Mouse (Mus musculus): ENCODE measurements around the gene Zc3h7a. TPM values are rescaled to one million over a fixed set of nuclear protein-coding genes. Genes with fewer than 3 reads are reported as not detected.
"Not testable (repeated sequence)": the region's sequence is repeated elsewhere in the genome, so short reads cannot be mapped to it uniquely, and the experiment has no call there.

Gene Zc3h7a
- total RNA-seq, 2 experiments from 2014 or later, result 54.2 to 68.5 TPM

DNA sequence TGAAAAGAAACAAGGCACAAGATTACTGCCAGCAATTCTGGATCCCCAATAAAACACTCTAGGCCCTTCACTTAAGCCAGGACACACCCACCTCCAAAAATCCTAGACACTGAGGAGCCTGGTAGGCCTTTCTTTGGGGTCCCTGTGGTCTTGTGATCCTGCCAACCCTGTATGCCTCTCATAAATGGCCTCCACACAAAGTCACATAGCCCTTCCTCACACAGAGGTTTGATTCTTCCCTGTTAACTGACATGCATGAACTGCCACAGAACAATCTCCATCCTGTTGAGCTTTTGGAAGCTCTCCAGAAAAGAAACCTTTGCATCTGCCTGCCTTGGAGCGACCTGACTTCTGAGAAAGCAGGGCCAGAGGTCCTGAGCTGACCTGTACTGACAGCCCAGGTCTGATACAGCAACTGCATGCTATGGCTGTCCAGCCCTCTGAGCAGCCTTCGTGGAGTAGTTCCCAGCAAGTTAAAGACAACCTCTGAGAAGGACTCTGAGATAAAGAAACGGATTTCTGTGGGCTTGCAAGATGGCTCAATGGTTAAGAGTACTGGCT lies 11.4 kb downstream of the Zc3h7a start:
- intact Hi-C loops (cut with DNase I), result no loop called here
- no peak for DNase-seq (ENCODE audit: low spot score in 2 of 2)

DNA sequence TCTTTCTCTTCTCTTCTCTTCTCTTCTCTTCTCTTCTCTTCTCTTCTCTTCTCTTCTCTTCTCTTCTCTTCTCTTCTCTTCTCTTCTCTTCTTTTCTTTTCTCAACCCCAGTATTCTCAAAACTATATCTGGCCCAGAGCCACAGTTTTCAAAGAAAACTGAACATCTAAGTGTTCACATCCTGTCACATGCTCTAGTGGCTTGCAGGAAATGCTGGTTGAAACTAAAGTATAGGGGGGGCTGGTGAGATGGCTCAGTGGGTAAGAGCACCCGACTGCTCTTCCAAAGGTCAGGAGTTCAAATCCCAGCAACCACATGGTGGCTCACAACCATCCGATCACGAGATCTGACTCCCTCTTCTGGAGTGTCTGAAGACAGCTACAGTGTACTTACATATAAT lies 18.5 kb downstream of the Zc3h7a start:
- intact Hi-C loops (cut with DNase I); DNase-seq (ENCODE audit: low spot score in 2 of 2): not testable (repeated sequence)

DNA sequence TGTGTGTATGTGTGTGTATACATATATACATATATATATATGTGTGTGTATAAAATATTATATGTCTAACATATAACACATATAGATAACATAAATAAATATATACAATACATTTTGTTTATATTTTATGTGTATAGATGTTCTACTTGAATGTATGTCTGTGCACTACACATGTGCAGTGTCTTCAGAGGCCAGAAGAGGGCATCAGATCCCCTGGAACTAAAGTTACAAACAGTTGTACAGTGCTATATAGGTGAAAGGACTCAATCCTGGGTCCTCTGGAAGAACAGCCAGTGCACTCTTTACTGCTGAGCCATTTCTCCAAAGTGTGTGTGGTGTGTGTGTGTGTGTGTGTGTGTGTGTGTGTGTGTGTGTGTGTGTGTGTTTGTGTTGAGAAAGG lies 21.7 kb downstream of the Zc3h7a start:
- intact Hi-C loops (cut with DNase I), result no loop called here
- DNase-seq (ENCODE audit: low spot score in 2 of 2), result no peak

DNA sequence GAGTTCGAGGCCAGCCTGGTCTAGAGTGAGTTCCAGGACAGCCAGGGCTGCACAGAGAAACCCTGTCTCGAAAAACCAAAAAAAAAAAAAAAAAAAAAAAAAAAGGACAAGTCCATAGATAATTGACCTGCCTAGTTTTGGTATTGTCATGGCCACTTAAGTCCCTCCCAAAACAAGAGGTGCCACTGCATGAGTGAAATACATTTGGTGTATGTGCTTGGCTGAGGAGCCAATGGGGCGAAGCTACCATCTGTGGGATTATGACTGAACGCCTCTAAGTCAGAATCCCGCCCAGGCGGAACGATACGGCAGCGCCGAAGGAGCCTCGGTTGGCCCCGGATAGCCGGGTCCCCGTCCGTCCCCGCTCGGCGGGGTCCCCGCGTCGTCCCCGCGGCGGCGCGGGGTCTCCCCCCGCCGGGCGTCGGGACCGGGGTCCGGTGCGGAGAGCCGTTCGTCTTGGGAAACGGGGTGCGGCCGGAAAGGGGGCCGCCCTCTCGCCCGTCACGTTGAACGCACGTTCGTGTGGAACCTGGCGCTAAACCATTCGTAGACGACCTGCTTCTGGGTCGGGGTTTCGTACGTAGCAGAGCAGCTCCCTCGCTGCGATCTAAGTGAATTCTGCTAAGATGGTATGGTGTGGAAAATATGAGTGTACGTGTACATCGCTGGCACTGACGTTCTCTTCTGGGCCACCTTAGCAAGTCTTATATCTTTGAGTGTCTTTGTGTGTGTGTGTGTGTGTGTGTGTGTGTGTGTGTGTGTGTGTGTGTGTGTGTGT lies 32.3 kb downstream of the Zc3h7a start:
- peak; percentile 100 for DNase-seq (ENCODE audit: low spot score in 2 of 2)
- intact Hi-C loops (cut with DNase I), result loop anchor here (10.0 kb wide), 1 partner anchor 51 kb away; no protein-coding TSS in a partner anchor

DNA sequence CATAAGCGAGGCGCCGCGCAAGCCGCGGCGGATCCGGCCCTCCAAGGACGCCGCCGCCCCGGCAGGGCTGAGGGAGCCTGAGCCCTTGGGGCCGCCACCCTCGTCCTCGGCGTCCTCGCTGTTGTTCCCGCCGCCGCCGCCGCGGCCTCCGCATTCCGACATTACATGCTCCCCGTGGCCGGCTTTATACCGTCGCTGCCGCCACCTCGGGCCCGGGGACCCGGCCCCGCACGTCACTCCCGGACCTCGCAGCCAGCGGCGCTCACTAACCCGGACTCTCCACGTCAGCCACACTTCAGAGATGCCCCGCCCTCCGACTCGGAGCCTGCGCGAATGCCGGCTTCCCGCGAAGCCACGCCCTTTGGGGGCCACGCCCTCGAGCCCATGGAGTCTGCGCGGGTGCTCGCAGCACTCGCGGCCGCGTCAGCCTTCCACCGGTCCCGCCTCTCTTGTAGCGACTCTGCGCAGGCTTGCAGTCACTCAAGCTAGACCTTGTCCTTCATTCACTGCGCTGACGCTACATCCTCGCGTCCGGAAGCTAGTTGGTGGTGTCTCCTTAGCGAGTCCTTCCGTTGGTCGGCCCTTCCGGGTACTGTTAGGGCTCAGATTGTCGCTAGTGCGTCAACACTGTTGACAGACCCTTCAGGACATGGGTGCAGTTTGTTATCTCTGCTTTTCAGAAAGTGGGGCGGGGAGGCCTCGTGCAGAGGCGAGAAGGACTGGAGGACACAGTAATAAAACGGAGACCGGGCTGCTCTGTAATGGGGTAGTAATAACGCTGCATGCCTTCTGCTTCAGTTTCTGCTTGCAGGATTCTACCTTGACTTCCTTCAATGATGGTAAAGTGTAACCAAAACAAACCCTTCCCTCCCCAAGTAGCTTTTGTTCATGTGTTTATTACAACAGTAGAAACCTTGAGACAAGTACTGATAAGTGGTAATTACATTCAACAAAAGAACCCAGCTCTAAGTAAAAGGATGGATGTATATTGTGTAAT lies 41.5 kb downstream of the Zc3h7a start, which contains the start of gene Txndc11:
Gene Txndc11, minus strand, starts transcription at position 303 of the 997 bp plus-strand sequence.
- peak; percentile 99 for DNase-seq (ENCODE audit: low spot score in 2 of 2)
- intact Hi-C loops (cut with DNase I), result no loop called here

DNA sequence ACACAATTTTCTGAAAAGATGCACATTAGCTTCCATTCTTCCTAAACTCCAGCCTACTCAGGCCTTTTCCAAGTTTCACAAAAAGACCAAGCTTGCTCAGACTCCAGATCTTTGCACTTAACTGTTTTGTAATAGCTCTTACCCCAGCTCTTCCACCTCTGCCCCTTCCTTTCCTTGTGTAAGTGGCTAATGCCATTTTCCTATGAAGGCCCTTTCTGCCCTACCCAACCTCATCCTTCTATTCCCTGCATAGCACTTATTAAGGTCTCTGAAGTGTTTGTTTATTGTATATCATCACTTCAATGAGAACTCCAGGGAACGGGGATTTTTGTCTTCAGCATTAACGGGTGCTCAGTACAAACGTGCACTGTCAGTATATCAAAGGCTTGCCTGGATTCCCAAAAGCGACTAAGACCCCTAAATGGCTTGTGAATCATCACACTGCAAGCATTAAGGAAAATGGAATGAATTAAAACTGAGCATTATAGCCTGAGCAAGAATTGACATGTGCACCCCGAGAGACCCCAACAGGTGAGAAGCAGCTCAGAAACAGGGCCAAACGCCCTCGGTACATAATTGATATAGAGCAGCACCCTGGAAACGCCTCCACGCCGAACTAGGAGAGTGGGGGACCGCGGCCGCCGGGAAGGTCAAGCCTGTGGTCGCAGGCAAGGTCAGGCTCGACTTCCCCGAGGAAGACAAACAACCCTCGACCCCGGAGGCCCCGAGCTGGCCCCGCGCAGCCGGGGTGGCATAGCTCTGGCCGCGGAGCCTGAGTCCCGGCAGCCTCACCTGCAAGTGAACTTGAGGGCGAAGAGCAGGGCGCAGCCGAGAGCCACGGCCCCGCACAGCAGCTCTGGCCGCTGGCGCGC lies 42.5 kb downstream of the Zc3h7a start:
- intact Hi-C loops (cut with DNase I), result no loop called here
- peak; percentile 20 to 38 for DNase-seq (ENCODE audit: low spot score in 2 of 2)

DNA sequence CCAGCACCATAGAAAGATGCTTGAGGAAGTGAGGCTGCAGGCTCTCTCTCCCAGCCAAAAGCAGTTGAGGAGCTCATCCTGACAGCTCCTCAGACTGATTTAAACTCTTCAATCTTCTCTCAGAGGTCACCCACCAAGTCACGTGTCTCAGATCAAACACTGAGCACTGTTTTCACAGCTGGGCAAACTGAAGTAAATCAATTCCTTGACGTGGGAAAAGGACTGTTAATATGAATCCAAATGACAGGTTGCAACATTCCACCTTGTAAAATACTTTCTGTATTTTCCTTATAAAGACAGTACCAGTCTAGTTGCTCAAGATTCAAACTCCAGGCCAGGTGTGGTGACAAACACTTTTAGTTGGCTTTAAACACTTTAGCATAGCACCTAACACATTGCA lies 43.4 kb downstream of the Zc3h7a start:
- DNase-seq (ENCODE audit: low spot score in 2 of 2), result no peak
- intact Hi-C loops (cut with DNase I), result no loop called here

DNA sequence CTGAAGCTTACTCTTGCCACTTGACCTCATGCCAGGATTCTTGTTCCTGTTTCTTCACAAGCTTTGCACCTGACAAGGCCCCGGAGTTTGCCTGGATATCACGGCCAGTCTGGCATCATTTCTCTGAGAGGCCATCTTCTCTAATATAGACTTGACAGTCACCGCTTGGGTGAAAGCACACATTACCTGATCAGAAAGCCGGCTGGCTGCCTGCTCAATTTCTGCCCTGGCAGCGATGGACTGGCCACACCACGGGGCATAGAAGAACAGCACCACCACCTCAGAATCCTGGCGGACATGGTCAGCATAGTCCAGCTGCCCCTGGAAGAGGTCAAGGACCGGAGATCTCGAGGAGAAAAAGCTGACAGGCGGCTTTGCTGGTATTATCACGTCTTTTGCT lies 47.9 kb downstream of the Zc3h7a start:
- no peak for DNase-seq (ENCODE audit: low spot score in 2 of 2)
- intact Hi-C loops (cut with DNase I), result no loop called here

DNA sequence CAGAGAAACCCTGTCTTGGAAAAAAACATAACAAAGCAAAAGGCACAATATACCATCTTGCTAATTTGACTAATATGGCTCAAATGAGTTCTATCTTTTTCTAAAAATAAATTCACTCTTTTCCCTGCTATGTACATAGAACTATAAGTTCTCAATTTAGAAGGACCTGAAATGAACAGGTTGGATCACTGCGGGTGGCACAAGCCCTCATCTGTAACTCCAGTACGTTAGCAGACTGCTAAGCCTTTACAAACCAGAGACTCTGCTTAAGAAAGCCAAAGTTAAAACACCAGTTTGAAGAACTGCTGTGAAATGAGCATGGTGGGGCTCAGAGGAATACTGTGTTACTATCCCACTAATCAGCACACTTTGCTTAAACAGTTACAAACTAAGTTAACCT lies 50.8 kb downstream of the Zc3h7a start:
- intact Hi-C loops (cut with DNase I), result no loop called here
- no peak for DNase-seq (ENCODE audit: low spot score in 2 of 2)

DNA sequence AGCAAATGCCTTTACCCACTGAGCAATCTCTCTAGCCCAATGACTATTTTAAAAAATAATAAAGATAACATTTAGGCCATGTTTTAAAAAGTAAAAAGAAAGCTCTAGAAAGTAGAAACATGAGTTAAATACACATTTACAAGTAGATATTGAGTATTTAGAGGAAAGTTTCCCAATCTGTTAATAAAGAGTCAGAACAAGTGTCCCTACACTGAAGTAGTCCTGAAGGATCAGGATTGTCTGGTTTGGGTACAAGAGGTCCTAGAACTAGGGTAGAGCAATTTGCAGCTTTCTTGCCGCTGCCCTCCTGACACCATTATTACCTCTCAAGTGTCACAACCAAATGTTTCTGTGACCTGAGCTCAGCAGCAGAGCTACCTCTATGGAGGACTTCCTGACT lies 52.1 kb downstream of the Zc3h7a start:
- no peak for DNase-seq (ENCODE audit: low spot score in 2 of 2)
- intact Hi-C loops (cut with DNase I), result no loop called here

DNA sequence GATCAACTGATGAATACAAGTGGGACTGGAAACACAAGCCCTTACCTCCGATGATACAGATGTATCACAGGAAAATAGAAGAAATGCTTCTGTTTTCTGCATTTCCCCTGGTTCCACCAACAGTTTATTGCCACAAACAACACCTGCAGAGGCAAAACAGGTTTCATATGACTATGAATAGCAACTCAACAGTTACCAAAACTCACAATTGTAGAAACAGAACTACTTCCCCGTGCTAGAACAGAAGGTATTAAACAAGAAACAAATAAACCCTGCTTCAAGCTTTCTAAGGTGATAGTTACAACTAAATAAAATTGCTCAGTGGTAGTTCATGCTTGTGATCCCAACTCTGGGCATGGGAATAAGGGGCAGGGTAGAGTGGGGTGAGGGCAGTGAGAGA lies 53.6 kb downstream of the Zc3h7a start:
- DNase-seq (ENCODE audit: low spot score in 2 of 2), result no peak
- intact Hi-C loops (cut with DNase I), result no loop called here

DNA sequence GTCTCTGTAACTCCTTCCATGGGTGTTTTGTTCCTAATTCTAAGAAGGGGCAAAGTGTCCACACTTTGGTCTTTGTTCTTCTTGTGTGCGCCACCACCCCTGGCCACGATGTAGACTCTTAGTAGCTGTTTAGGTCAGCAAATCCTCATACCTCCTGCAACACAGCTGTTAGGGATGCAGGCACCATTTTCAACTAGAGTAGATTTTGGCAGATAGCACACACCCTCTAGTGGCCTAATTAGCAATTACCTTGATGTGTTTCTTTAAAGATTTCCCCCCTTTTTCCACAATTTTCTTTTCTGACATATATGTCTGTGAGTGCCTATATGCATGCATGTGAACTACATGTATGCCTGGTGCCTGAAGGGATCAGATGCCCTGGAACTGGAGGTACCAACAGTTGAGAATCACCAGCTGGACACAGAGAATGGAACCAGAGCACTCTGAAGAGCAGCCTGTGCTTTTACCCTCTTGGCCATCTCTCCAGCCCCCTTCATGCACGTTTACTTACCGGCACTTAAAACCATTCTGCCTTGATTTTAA lies 66.9 kb downstream of the Zc3h7a start:
- DNase-seq (ENCODE audit: low spot score in 2 of 2), result peak in 1 of 2 experiments; percentile 38
- intact Hi-C loops (cut with DNase I), result loop anchor here (1.0 to 5.0 kb wide), 2 partner anchors 73 to 237 kb away; no protein-coding TSS in a partner anchor

DNA sequence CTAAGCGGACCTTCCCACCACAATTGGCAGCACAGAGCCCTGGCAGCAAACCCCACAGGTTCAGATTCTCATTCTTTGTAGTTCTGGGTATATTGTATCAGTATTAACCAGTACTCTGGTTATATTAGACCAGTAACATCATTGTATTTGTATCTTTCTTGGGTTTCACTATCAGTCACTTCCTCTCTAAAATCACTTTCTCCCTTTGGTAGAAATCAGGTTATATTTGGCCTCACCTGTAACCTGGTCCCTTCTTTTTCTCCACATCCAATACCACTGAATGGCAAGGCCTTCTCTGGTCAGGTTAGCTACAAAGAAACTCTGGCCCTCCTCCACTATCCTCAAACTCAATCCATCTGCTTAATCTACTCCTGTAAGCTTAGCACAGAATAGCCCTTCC lies 71.3 kb downstream of the Zc3h7a start:
- intact Hi-C loops (cut with DNase I), result loop anchor here (5.0 kb wide), 1 partner anchor 233 kb away; no protein-coding TSS in a partner anchor

DNA sequence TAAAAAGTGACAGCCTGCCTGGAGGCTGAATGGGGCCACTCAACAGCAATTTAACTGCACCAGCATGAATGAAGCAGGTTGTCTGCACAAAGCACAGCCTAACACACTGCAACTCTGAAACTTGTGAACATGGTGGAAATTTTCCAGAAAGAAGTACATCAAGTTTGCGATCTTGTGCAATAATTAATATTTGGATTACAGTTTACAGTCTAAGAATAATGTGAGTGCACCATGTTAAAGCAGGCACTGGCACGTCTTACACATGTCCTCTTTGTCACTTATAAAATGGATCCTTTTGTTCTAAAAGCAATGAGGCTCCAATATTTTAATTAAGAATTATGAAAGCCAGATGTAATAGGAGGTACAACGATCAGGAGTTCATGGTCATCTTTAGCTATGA lies 78.9 kb downstream of the Zc3h7a start:
- DNase-seq (ENCODE audit: low spot score in 2 of 2), result no peak
- intact Hi-C loops (cut with DNase I), result no loop called here

More for the DNA sequence above, 71.3 kb downstream of the Zc3h7a start:
- DNase-seq (ENCODE audit: low spot score in 2 of 2), result no peak

DNA sequence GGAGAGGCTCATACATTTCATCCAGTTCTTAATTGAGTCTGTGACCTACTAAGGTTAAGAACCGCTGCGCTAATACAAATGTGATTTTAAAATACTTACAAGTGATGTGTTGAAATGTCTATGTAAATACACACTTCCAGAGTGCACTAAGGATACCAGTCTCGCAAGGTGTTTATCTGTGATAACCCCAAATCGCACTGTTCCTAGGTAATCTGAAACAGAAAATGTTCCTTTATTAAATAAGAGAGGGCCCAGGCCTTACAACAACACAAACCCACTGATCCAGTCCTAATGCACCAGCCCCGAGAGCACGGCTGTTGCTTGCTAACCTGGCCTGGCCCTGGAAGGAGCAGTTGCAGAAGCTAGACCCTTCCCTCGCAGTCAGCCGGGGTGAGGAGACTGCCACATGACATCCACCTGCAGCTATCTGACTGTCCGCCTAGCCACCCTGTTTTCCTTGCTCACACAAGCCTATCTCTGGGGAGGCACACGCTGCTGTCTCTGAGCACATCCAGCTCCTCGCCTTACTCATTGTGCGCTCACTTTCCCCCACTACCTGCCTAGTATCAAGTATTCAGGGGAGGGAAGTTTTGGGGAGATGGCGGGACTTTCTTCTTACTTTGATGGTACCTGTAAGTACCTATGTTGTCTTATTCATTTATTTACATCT lies 82.3 kb downstream of the Zc3h7a start:
- intact Hi-C loops (cut with DNase I), result no loop called here
- no peak for DNase-seq (ENCODE audit: low spot score in 2 of 2)

DNA sequence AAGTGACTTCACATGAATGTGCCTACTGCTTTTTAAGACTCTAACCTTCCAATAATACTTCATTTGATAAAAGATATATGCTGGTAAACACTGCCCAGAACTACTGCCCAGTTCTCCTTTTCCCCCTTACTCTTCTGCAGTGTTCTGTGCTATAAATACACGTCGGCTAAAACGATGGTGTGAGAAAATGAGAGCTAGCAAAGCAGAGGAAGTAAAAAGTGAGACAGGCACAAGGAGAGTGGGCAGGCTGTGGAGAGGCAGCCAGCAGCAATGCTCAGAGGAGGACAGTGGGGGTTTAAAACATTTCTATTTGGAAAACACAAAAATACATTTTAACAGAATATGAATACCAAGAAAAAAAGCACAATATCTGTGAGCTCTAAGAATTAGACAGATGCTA lies 83.7 kb downstream of the Zc3h7a start:
- DNase-seq (ENCODE audit: low spot score in 2 of 2), result peak; percentile 60 to 79
- intact Hi-C loops (cut with DNase I), result no loop called here

DNA sequence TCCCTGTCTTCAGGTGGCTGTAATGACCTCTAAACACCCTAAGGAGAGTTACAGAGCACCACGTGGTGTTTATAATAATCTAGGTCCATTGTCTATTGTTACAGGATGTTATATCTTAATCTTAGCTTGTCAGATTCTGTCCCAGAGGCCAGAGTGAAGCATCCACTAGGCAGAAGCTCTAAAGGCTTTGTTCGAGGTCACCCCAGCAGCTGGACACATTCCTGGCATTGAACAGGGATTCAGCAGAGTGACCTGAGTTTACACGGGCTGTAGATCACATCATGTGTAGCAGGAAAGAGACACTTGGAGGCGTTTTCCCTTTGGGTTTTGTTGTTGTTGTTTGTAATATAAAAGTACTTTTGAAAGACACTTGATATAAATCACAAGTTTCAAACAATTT lies 84.1 kb downstream of the Zc3h7a start:
- DNase-seq (ENCODE audit: low spot score in 2 of 2), result no peak
- intact Hi-C loops (cut with DNase I), result no loop called here
